Mouse (Mus musculus): ENCODE measurements at regions not wholly inside any gene's neighbourhood (a gene's known extent, or its start where the extent isn't known, plus 50 kb on each side); places are given as distances from the start of the nearest gene placed in this dataset.
"Not testable (repeated sequence)": the region's sequence is repeated elsewhere in the genome, so short reads cannot be mapped to it uniquely, and the experiment has no call there.

DNA sequence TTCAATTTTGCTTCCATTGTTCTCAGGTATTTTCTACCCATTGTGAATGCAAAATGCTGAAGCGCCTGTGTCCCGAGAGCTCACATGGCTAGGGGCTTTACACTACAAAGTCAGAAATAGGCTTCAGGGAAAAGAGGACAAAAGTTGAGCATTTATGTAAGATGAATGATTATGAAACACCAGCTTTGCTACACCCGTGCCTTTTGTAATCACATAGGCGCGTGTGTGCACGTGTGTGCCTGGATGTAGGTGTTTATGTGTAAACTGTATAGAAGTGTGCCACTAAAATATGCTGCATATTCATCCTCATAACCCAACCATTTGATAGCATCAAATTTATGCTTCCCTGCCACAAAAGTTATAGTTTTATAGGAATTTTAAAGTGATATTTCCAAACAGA, 547.2 kb upstream of the BB014433 start:
- Histone ChIP-seq H3K4me1 (ENCODE audit: control insufficient read depth, insufficient read depth, low read length) (no peaks in the 10 kb centered on the region), H3K4me3 (replicated peaks; ENCODE audit: extremely low read depth, low read depth, low read length) (no peak overlapping the region)
- no peak for DNase-seq
- 82% methylated on average over 6 of the region's 6 CpGs for WGBS
- no peak for TF ChIP-seq POLR2A (IDR thresholded peaks at IDR 0.05; ENCODE audit: borderline replicate concordance, extremely low read depth, low read depth, low read length)
- TF ChIP-seq CTCF (IDR thresholded peaks at IDR 0.05; ENCODE audit: insufficient read depth, low read length) = no peak

DNA sequence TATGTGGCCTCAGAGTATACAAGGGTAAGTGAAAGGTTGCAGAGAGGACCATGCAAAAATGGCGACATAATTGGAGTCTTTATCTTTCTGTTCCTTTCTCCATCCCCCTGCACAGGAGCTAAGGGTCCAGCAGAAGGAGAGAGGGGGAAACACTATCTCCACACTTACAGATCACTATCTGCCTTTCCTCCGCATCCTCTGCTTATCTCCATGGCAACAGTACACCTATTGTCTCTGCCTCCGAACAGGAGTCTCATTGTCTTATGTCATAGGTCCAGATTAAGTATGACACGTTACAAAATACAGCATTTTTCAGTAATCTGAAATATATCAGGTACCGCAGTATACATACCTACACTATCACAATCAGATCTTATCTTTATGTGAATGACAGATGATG, 537.9 kb upstream of the BB014433 start:
- TF ChIP-seq POLR2A (IDR thresholded peaks at IDR 0.05; ENCODE audit: borderline replicate concordance, extremely low read depth, low read depth, low read length) (no peak), CTCF (IDR thresholded peaks at IDR 0.05; ENCODE audit: insufficient read depth, low read length) (no peak)
- Histone ChIP-seq H3K4me1 (ENCODE audit: control insufficient read depth, insufficient read depth, low read length) (no peaks in the 10 kb centered on the region), H3K4me3 (replicated peaks; ENCODE audit: extremely low read depth, low read depth, low read length) (no peak overlapping the region)
- 57% methylated on average over 5 of the region's 5 CpGs for WGBS
- no peak for DNase-seq

GRCm38 (mm10) chr8:15570091-15570490, 524.2 kb upstream of the BB014433 start:
- Histone ChIP-seq H3K4me1 (ENCODE audit: control insufficient read depth, insufficient read depth, low read length) (no peaks in the 10 kb centered on the region), H3K4me3 (replicated peaks; ENCODE audit: extremely low read depth, low read depth, low read length) (no peak overlapping the region)
- TF ChIP-seq CTCF (IDR thresholded peaks at IDR 0.05; ENCODE audit: insufficient read depth, low read length) = no peak
- TF ChIP-seq POLR2A (IDR thresholded peaks at IDR 0.05; ENCODE audit: borderline replicate concordance, extremely low read depth, low read depth, low read length) = no peak
- DNase-seq = no peak
- WGBS = 65% methylated on average over 5 of the region's 5 CpGs

DNA sequence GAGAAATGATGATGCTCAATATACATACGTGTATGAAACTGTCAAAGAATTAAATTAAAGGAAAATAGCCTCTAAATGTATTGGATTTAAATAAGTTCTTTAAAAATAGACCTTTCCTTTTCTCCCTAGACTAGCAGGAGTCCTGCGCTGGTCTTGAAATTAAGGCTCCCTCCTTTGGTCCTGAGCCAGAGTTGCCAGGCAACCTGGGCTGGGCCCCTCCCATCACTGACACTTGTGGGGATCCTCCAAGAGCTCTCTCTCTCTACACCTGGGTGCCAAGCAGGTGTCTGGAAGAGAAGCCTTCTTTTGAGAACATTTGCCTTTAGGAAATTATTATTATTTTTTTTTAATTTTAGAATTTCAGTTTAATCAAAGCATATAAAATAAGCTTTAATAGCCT, 521.9 kb upstream of the BB014433 start:
- H3K4me1 ChIP-seq (ENCODE audit: control insufficient read depth, insufficient read depth, low read length) = no peaks in the 10 kb centered on the region
- WGBS = 75% methylated on average over 2 of the region's 2 CpGs
- no peak for DNase-seq
- no peak for TF ChIP-seq CTCF (IDR thresholded peaks at IDR 0.05; ENCODE audit: insufficient read depth, low read length)
- TF ChIP-seq POLR2A (IDR thresholded peaks at IDR 0.05; ENCODE audit: borderline replicate concordance, extremely low read depth, low read depth, low read length) = no peak
- H3K4me3 ChIP-seq (replicated peaks; ENCODE audit: extremely low read depth, low read depth, low read length) = no peak overlapping the region

DNA sequence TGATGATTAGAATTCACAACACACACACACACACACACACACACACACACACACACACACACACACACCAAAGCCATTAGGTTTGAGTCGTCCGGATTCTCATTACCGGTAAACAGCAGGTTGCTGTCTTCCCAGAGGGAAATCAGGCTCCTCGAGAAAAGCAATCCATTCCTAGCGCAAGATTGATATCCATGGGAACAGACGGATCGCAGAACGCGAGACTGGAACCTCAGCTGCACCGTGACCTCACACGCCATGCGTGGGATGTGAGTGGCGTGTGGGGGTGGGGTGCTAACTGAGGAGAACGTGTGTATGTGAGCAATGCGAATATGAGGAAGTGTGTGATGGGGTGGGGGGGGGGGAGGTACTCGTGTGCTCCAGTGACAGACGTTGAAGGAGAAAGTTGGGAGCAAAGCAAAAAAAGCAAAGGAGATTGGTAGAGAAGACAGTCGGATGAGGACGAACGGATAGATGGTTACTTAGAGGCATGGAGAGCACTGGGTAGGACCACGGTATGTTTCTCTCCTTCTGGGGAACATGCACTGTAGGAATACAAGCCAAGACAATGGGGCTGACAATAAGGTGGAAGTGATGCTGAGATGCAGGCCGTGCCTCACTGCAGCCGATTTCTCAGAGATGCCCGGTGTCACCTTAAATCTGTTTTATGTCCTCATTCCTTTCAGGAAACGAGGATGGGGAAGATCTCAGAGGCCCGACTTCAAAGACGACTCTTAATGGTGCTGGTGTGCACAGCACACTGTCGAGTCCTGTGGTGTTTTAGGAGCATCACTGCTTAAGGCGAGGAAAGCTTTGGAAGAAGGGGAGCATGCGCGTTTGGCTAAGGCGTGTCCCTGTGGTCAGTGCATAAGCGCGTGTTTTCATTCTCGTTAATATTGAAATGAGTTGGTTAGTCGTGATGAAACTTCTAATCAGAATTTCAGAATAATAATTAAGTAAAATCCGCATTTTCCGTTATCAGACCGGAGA, 516.7 kb upstream of the BB014433 start:
- 79% methylated on average over 39 of the region's 39 CpGs for WGBS
- no peak for TF ChIP-seq POLR2A (IDR thresholded peaks at IDR 0.05; ENCODE audit: borderline replicate concordance, extremely low read depth, low read depth, low read length)
- TF ChIP-seq CTCF (IDR thresholded peaks at IDR 0.05; ENCODE audit: insufficient read depth, low read length) = no peak

DNA sequence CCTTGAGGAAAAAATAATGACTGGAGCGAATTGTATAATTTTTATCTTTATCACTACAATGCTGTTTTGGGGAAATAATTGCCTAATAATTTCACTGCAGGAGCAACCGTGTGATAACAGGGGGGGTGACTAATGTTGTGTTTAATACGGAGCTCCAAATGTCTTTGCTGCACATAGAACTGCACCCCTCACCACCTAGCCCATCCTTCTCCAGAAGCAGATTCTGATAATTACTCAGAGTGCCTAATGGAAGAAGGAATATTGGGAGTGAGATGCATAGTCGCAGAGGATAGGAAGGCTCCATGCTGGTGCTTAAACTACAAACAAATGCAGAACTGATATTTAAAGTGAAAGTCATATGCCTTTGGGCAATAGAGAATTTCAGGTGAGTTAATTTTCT, 486.1 kb upstream of the BB014433 start:
- no peak for TF ChIP-seq CTCF (IDR thresholded peaks at IDR 0.05; ENCODE audit: insufficient read depth, low read length)
- TF ChIP-seq POLR2A (IDR thresholded peaks at IDR 0.05; ENCODE audit: borderline replicate concordance, extremely low read depth, low read depth, low read length) = no peak
- WGBS = 82% methylated on average over 4 of the region's 4 CpGs
- DNase-seq = no peak
- Histone ChIP-seq H3K4me1 (ENCODE audit: control insufficient read depth, insufficient read depth, low read length) (no peaks in the 10 kb centered on the region), H3K4me3 (replicated peaks; ENCODE audit: extremely low read depth, low read depth, low read length) (no peak overlapping the region)

More for the DNA sequence above, 516.7 kb upstream of the BB014433 start:
- DNase-seq = no peak
- Histone ChIP-seq H3K4me1 (ENCODE audit: control insufficient read depth, insufficient read depth, low read length) (no peaks in the 10 kb centered on the region), H3K4me3 (replicated peaks; ENCODE audit: extremely low read depth, low read depth, low read length) (no peak overlapping the region)

- Histone ChIP-seq H3K4me3 (replicated peaks; ENCODE audit: extremely low read depth, low read depth, low read length) (no peak overlapping the region), H3K4me1 (ENCODE audit: control insufficient read depth, insufficient read depth, low read length) (no peaks in the 10 kb centered on the region)
- WGBS = 92% methylated on average over 3 of the region's 3 CpGs
- no peak for DNase-seq
- TF ChIP-seq POLR2A (IDR thresholded peaks at IDR 0.05; ENCODE audit: borderline replicate concordance, extremely low read depth, low read depth, low read length) (no peak), CTCF (IDR thresholded peaks at IDR 0.05; ENCODE audit: insufficient read depth, low read length) (no peak)
Measured at GRCm38 (mm10) chr8:15525461-15525860, 479.6 kb upstream of the BB014433 start.

DNA sequence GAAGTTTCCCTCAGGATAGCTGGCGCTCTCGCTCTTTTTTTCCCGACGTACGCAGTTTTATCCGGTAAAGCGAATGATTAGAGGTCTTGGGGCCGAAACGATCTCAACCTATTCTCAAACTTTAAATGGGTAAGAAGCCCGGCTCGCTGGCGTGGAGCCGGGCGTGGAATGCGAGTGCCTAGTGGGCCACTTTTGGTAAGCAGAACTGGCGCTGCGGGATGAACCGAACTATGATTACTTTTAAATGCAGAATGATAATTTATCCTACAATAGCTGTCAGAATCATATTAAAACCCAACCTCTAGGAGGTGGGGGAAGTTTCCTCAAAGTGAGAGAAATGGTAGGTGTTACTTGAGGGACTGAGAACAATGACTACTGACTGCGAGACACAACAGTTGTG, 474.0 kb upstream of the BB014433 start:
- WGBS = 59% methylated on average over 19 of the region's 19 CpGs
- not testable (repeated sequence) for H3K4me3 ChIP-seq (replicated peaks; ENCODE audit: extremely low read depth, low read depth, low read length); H3K4me1 ChIP-seq (ENCODE audit: control insufficient read depth, insufficient read depth, low read length)
- DNase-seq = peak; percentile 87

DNA sequence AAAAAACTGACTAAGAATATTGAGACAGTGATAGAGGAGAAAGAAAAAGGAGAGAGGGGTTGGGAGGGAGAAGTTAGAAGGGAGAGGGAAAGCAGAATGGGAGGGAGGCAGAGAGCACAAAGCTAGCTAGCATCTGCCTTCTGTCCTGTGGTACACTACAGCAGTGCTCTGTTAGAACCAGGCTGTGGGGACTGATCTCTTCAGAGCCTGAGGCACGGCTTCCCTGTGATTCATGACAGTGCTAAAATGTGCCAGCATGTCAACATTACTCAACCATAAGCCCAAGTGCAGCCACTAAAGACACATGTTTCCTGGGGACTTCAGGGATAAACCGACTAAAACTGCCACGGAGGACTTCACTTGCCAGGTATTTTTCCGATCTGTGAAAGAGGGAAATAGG, 455.1 kb upstream of the BB014433 start:
- Histone ChIP-seq H3K4me1 (ENCODE audit: control insufficient read depth, insufficient read depth, low read length) (no peaks in the 10 kb centered on the region), H3K4me3 (replicated peaks; ENCODE audit: extremely low read depth, low read depth, low read length) (no peak overlapping the region)
- WGBS = 74% methylated on average over 4 of the region's 4 CpGs
- TF ChIP-seq CTCF (IDR thresholded peaks at IDR 0.05; ENCODE audit: insufficient read depth, low read length) (no peak), POLR2A (IDR thresholded peaks at IDR 0.05; ENCODE audit: borderline replicate concordance, extremely low read depth, low read depth, low read length) (no peak)
- DNase-seq = no peak

GRCm38 (mm10) chr8:15497566-15497965, 451.7 kb upstream of the BB014433 start:
- 61% methylated on average over 5 of the region's 5 CpGs for WGBS
- Histone ChIP-seq H3K4me3 (replicated peaks; ENCODE audit: extremely low read depth, low read depth, low read length) (no peak overlapping the region), H3K4me1 (ENCODE audit: control insufficient read depth, insufficient read depth, low read length) (no peaks in the 10 kb centered on the region)
- TF ChIP-seq POLR2A (IDR thresholded peaks at IDR 0.05; ENCODE audit: borderline replicate concordance, extremely low read depth, low read depth, low read length) = no peak
- TF ChIP-seq CTCF (IDR thresholded peaks at IDR 0.05; ENCODE audit: insufficient read depth, low read length) = no peak
- no peak for DNase-seq
